Mouse (Mus musculus) MEL (cell line): ENCODE measurements around the gene Ntrk3. TPM values are rescaled to one million over a fixed set of nuclear protein-coding genes. Genes with fewer than 3 reads are reported as not detected.

ENCODE experiments used
- DNase-seq: peaks from one replicate; pipeline ENCODE4 v3.0.0; 2011; ENCODE audit warnings: low read depth, low spot score
- H3K27ac ChIP-seq: 2 replicates; pipeline ENCODE4 v1.5.1; 2012; ENCODE audit warnings: low read depth, mild to moderate bottlenecking, control low read depth, low read length, moderate library complexity; ENCODE audit not compliant: control insufficient read depth
- H3K27me3 ChIP-seq, 2 experiments: fragments of 150-350 bp in 1 of 2; sonication (generic) in 1 of 2; 2 replicates each; pipeline ENCODE4 v1.6.1; 2012; ENCODE audit warnings: low read length in 2 of 2, mild to moderate bottlenecking in 2 of 2, improper control_type of control experiment in 1 of 2, moderate library complexity in 1 of 2; ENCODE audit not compliant: insufficient read depth in 2 of 2, control insufficient read depth in 1 of 2
- H3K36me3 ChIP-seq, 2 experiments: 2 replicates each; pipeline ENCODE4 v1.6.1; 2012 to 2014; ENCODE audit warnings: low read length in 2 of 2, improper control_type of control experiment in 1 of 2, inconsistent platforms in 1 of 2, mild to moderate bottlenecking in 1 of 2; ENCODE audit not compliant: insufficient read depth in 2 of 2, control insufficient read depth in 1 of 2
- H3K4me1 ChIP-seq, 2 experiments: fragments of 150-350 bp in 1 of 2; sonication (generic) in 1 of 2; 2 replicates each; pipeline ENCODE4 v1.6.1; 2012; ENCODE audit warnings: low read length in 2 of 2, improper control_type of control experiment in 1 of 2, mild to moderate bottlenecking in 1 of 2; ENCODE audit not compliant: insufficient read depth in 2 of 2, control insufficient read depth in 1 of 2
- H3K4me3 ChIP-seq, 2 experiments: fragments of 150-350 bp in 1 of 2; sonication (generic) in 1 of 2; 2 replicates each; pipeline ENCODE4 v1.5.1; 2012; ENCODE audit warnings: low read depth in 2 of 2, low read length in 2 of 2, mild to moderate bottlenecking in 2 of 2, moderate library complexity in 2 of 2, control low read depth in 1 of 2, improper control_type of control experiment in 1 of 2; ENCODE audit not compliant: control insufficient read depth in 1 of 2, insufficient read depth in 1 of 2
- H3K79me2 ChIP-seq: 2 replicates; pipeline ENCODE4 v1.6.1; 2012; ENCODE audit warnings: mild to moderate bottlenecking, low read length, moderate library complexity; ENCODE audit not compliant: control insufficient read depth, poor library complexity, insufficient read depth
- H3K9ac ChIP-seq: 2 replicates; pipeline ENCODE4 v1.6.1; 2012; ENCODE audit warnings: low read depth, mild to moderate bottlenecking, control low read depth, low read length, moderate library complexity; ENCODE audit not compliant: control insufficient read depth, poor library complexity, severe bottlenecking
- H3K9me3 ChIP-seq: fragments of 150-350 bp; sonication (generic); replicated peaks from 2 replicates; pipeline ENCODE4 v1.6.1; 2012; ENCODE audit warnings: mild to moderate bottlenecking, low read length, improper control_type of control experiment, moderate library complexity; ENCODE audit not compliant: insufficient read depth
- BHLHE40 ChIP-seq: IDR thresholded peaks from 2 replicates; pipeline ENCODE4 v1.6.1; 2012; ENCODE audit warnings: low read depth, mild to moderate bottlenecking, inconsistent platforms, low read length, improper control_type of control experiment, borderline replicate concordance
- CHD1 ChIP-seq: IDR thresholded peaks from 2 replicates; pipeline ENCODE4 v1.6.1; 2012; ENCODE audit warnings: low read depth, mild to moderate bottlenecking, inconsistent platforms, low read length, improper control_type of control experiment
- CHD2 ChIP-seq: IDR thresholded peaks from 2 replicates; pipeline ENCODE4 v1.6.1; 2011; ENCODE audit warnings: low read length, improper control_type of control experiment
- CTCF ChIP-seq, 3 experiments: IDR thresholded peaks in 2 of 3; conservative IDR thresholded peaks in 1 of 3; 2 replicates each; pipeline ENCODE4 v1.5.1; 2011 to 2012; ENCODE audit warnings: low read length in 3 of 3, low read depth in 2 of 3, mild to moderate bottlenecking in 2 of 3, improper control_type of control experiment in 1 of 3, inconsistent platforms in 1 of 3, mixed read lengths in 1 of 3, moderate library complexity in 1 of 3; ENCODE audit not compliant: control insufficient read depth in 1 of 3, insufficient read depth in 1 of 3, poor library complexity in 1 of 3, severe bottlenecking in 1 of 3
- E2F4 ChIP-seq: IDR thresholded peaks from 2 replicates; pipeline ENCODE4 v1.6.1; 2011; ENCODE audit warnings: low read depth, low read length, improper control_type of control experiment, borderline replicate concordance
- GABPA ChIP-seq: IDR thresholded peaks from 2 replicates; pipeline ENCODE4 v1.6.1; 2012; ENCODE audit warnings: low read depth, mild to moderate bottlenecking, inconsistent platforms, low read length, improper control_type of control experiment, moderate library complexity
- GATA1 ChIP-seq: IDR thresholded peaks from 2 replicates; pipeline ENCODE4 v1.6.1; 2011; ENCODE audit warnings: low read depth, low read length, improper control_type of control experiment
- MAFK ChIP-seq: IDR thresholded peaks from 2 replicates; pipeline ENCODE4 v1.6.1; 2011; ENCODE audit warnings: low read depth, mild to moderate bottlenecking, low read length, improper control_type of control experiment, borderline replicate concordance
- MAX ChIP-seq: IDR thresholded peaks from 2 replicates; pipeline ENCODE4 v1.6.1; 2011; ENCODE audit warnings: low read length, improper control_type of control experiment
- MXI1 ChIP-seq: IDR thresholded peaks from 2 replicates; pipeline ENCODE4 v1.6.1; 2011; ENCODE audit warnings: mild to moderate bottlenecking, low read depth, low read length, improper control_type of control experiment
- MYB ChIP-seq: IDR thresholded peaks from 2 replicates; pipeline ENCODE4 v1.6.1; 2011; ENCODE audit warnings: mild to moderate bottlenecking, low read depth, low read length, improper control_type of control experiment
- NELFE ChIP-seq: IDR thresholded peaks from 2 replicates; pipeline ENCODE4 v1.6.1; 2011; ENCODE audit warnings: low read depth, low read length, improper control_type of control experiment
- NRF1 ChIP-seq: IDR thresholded peaks from 2 replicates; pipeline ENCODE4 v1.6.1; 2014; ENCODE audit warnings: low read depth, mild to moderate bottlenecking, inconsistent platforms, low read length, improper control_type of control experiment, moderate library complexity; ENCODE audit not compliant: poor library complexity, insufficient read depth, severe bottlenecking
- POLR2A ChIP-seq, 2 experiments: IDR thresholded peaks; 2 replicates each; pipeline ENCODE4 v1.6.1; 2011 to 2012; ENCODE audit warnings: low read length in 2 of 2, mild to moderate bottlenecking in 2 of 2, control low read depth in 1 of 2, improper control_type of control experiment in 1 of 2, low read depth in 1 of 2, moderate library complexity in 1 of 2; ENCODE audit not compliant: control insufficient read depth in 1 of 2, insufficient read depth in 1 of 2, poor library complexity in 1 of 2
- POLR2AphosphoS2 ChIP-seq: IDR thresholded peaks from 2 replicates; pipeline ENCODE4 v1.6.1; 2011; ENCODE audit warnings: low read length, improper control_type of control experiment
- POLR2AphosphoS5 ChIP-seq: IDR thresholded peaks from 2 replicates; pipeline ENCODE4 v1.6.1; 2012; ENCODE audit warnings: low read depth, borderline replicate concordance, mild to moderate bottlenecking, inconsistent platforms, low read length, moderate library complexity, mixed read lengths
- RCOR1 ChIP-seq: IDR thresholded peaks from 2 replicates; pipeline ENCODE4 v1.6.1; 2012; ENCODE audit warnings: low read depth, mild to moderate bottlenecking, inconsistent platforms, low read length, improper control_type of control experiment
- SIN3A ChIP-seq: IDR thresholded peaks from 2 replicates; pipeline ENCODE4 v1.6.1; 2012; ENCODE audit warnings: low read length, improper control_type of control experiment, inconsistent platforms
- TAL1 ChIP-seq: IDR thresholded peaks from 2 replicates; pipeline ENCODE4 v1.6.1; 2012; ENCODE audit warnings: mild to moderate bottlenecking, inconsistent platforms, low read length, moderate library complexity, mixed read lengths
- TBP ChIP-seq: IDR thresholded peaks from 2 replicates; pipeline ENCODE4 v1.8.0; 2011; ENCODE audit warnings: low read depth, low read length, improper control_type of control experiment
- TCF12 ChIP-seq: IDR thresholded peaks from 2 replicates; pipeline ENCODE4 v1.6.1; 2014; ENCODE audit warnings: low read depth, mild to moderate bottlenecking, inconsistent platforms, low read length, improper control_type of control experiment, moderate library complexity
- UBTF ChIP-seq: IDR thresholded peaks from 2 replicates; pipeline ENCODE4 v1.6.1; 2012; ENCODE audit warnings: low read depth, mild to moderate bottlenecking, inconsistent platforms, low read length, improper control_type of control experiment, moderate library complexity, borderline replicate concordance; ENCODE audit not compliant: insufficient read depth
- USF2 ChIP-seq, 2 experiments: IDR thresholded peaks; 2 replicates each; pipeline ENCODE4 v1.6.1; 2011 to 2012; ENCODE audit warnings: improper control_type of control experiment in 2 of 2, low read length in 2 of 2, borderline replicate concordance in 1 of 2, inconsistent platforms in 1 of 2, low read depth in 1 of 2, mild to moderate bottlenecking in 1 of 2; ENCODE audit not compliant: insufficient read depth in 1 of 2
- ZC3H11A ChIP-seq: IDR thresholded peaks from 2 replicates; pipeline ENCODE4 v1.6.1; 2012; ENCODE audit warnings: low read depth, mild to moderate bottlenecking, inconsistent platforms, low read length, improper control_type of control experiment
- ZKSCAN1 ChIP-seq: IDR thresholded peaks from 2 replicates; pipeline ENCODE4 v1.6.1; 2012; ENCODE audit warnings: low read depth, mild to moderate bottlenecking, inconsistent platforms, low read length, improper control_type of control experiment, moderate library complexity
- ZMIZ1 ChIP-seq: IDR thresholded peaks from 2 replicates; pipeline ENCODE4 v1.6.1; 2012; ENCODE audit warnings: low read depth, mild to moderate bottlenecking, inconsistent platforms, low read length, improper control_type of control experiment, moderate library complexity
- ZNF384 ChIP-seq: IDR thresholded peaks from 2 replicates; pipeline ENCODE4 v1.6.1; 2012; ENCODE audit warnings: low read depth, mild to moderate bottlenecking, inconsistent platforms, low read length, improper control_type of control experiment
- polyA plus RNA-seq, 2 experiments: library from polyadenylated mRNA; stranded (reverse) in 1 of 2; unstranded in 1 of 2; fragments of >175 nt in 1 of 2; fragments of >200 nt in 1 of 2; gene quantifications; 2 replicates each; pipeline versions ENCODE4 v1.2.1 to v1.2.4; 2012; ENCODE audit warnings: low replicate concordance in 2 of 2, low read depth in 1 of 2; ENCODE audit not compliant: insufficient read length in 2 of 2, insufficient read depth in 1 of 2, missing spikeins in 1 of 2
- total RNA-seq: library from RNA; depleted of rRNA; stranded (reverse); fragments of 300-350 nt; gene quantifications from 2 replicates; pipeline ENCODE4 v1.2.3, GENCODE M21; 2012

The Ntrk3 gene
- total and polyA plus RNA-seq, 3 experiments: 0.04 TPM; not detected in 2

DNA sequence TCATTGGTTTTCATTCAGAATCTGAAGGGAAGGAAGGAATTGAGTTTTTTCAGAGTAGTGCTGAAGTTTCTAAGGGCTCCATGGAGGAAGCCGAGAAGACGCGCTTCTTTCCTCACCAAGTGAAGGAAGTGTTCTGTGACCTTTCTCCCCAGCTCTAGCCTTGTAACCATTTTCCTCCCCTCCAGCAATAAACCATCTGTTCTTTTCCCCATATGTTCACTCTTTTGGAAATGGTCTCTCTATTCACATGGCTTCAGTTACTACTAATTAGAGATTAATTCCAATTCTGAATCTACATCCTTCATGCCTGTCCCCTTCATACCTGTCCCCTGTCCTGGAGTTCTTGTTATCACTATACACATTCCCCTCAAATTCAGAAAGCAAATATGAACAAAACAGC is 209.8 kb downstream of the Ntrk3 start:
- H3K4me1 ChIP-seq: no peaks in the 10 kb centered on the region
- no peaks in the 10 kb centered on the region for H3K36me3 ChIP-seq
- TF ChIP-seq RCOR1: no peak
- no peak for TF ChIP-seq ZC3H11A
- TF ChIP-seq CHD2: no peak
- no peak for TF ChIP-seq POLR2A (IDR thresholded peaks at IDR 0.05; ENCODE audit: control insufficient read depth in 1 of 2, insufficient read depth in 1 of 2, low read depth in 1 of 2, low read length in 2 of 2, poor library complexity in 1 of 2)
- no peak for TF ChIP-seq SIN3A
- TF ChIP-seq TAL1: no peak
- no peak for TF ChIP-seq TCF12
- TF ChIP-seq ZMIZ1: no peak
- TF ChIP-seq GABPA: no peak
- TF ChIP-seq MXI1: no peak
- TF ChIP-seq MYB: no peak
- TF ChIP-seq NRF1: no peak
- TF ChIP-seq BHLHE40: no peak
- H3K9ac ChIP-seq: no peak overlapping the region
- H3K9me3 ChIP-seq: no peaks in the 10 kb centered on the region
- no peak overlapping the region for H3K27ac ChIP-seq
- no peak overlapping the region for H3K4me3 ChIP-seq
- no peak for DNase-seq
- H3K79me2 ChIP-seq: no peaks in the 10 kb centered on the region
- H3K27me3 ChIP-seq: no peaks in the 10 kb centered on the region

DNA sequence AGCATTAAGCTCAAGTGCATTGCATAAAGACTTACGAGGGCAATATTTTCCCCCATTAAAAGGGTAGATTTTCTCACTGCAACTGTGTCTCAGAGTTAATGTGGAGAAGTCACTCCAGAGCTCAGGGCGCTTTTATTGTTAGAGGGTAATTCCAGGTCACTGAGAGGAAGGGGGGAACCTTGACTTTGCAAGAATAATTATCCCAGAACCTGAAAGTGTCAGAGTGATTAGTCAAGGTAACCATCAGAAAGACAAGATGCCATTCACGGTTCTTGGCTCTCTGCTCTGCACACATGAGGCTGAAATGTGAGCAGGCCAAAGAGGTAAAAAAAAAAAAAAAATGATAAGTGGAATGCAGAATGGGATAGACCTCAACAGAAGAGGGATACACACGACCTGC is 210.2 kb downstream of the Ntrk3 start:
- no peaks in the 10 kb centered on the region for H3K79me2 ChIP-seq
- no peaks in the 10 kb centered on the region for H3K27me3 ChIP-seq
- DNase-seq: no peak
- no peaks in the 10 kb centered on the region for H3K9me3 ChIP-seq
- no peak overlapping the region for H3K4me3 ChIP-seq
- no peaks in the 10 kb centered on the region for H3K36me3 ChIP-seq
- no peaks in the 10 kb centered on the region for H3K4me1 ChIP-seq
- TF ChIP-seq GATA1 (no peak), NELFE (no peak), E2F4 (no peak), UBTF (no peak), POLR2AphosphoS2 (no peak), POLR2AphosphoS5 (no peak), USF2 (IDR thresholded peaks at IDR 0.05; ENCODE audit: borderline replicate concordance in 1 of 2, insufficient read depth in 1 of 2, low read depth in 1 of 2, low read length in 2 of 2) (no peak), ZNF384 (no peak), CHD1 (no peak), POLR2A (IDR thresholded peaks at IDR 0.05; ENCODE audit: control insufficient read depth in 1 of 2, insufficient read depth in 1 of 2, low read depth in 1 of 2, low read length in 2 of 2, poor library complexity in 1 of 2) (no peak), TBP (no peak), ZKSCAN1 (no peak), SIN3A (no peak), MAX (no peak), CTCF (IDR thresholded peaks at IDR 0.05 in 2 of 3, conservative IDR thresholded peaks at IDR 0.05 in 1 of 3; ENCODE audit: control insufficient read depth in 1 of 3, insufficient read depth in 1 of 3, low read depth in 2 of 3, low read length in 3 of 3, poor library complexity in 1 of 3, severe bottlenecking in 1 of 3) (no peak), MAFK (no peak), BHLHE40 (no peak)
- no peak overlapping the region for H3K9ac ChIP-seq
- no peak overlapping the region for H3K27ac ChIP-seq
